ENCODE assay signal across 8 mouse cellular contexts in the genomic region with DNA sequence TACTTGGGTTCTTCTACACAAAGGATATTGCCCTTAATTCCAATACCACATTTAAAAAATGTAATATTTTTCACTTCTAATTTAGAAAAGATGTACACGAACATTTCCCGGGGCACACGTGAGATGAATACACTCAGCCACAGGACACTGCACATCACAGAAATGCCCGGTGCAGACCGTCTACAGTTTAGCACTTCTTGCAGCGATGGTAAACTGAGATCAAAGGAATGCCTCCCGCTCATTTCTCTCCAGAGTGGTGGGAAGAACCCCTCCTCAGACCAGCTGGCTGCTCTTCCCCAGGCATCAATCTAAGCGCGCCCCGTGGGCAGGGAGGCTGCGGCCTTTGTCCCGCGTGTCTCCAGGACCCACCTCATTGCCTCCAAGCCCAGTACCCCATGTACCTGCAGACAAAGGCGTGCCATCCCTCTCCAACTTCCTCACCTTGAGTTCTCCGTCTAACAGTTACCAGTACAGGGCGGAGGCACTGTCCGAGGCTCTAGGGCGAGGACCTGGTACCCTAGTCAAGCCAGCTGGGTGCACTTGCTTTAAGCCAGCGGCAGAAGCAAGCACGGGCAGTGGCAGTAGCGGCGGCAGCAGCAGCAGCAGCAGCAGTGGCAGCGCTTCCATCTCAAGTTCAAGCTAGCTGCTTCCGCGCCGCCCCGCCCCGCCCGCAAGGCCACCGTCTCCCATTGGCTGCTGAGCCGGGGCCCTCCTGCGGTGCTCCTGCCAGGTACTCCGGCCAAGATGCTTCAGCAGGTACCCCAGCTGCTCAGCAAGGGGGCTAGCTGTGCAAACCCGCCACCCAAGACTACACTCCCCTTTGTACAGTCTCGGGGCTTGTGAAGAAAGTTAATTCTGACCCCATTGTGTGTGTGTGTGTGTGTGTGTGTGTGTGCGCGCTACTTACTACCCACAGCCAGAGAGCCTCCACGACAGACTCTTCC.
DNase-seq lines count a peak whose midpoint lies in the region; ATAC-seq and TF ChIP-seq lines count a peak whose summit lies in the region.

No protein-coding gene starts in this region.

- WGBS in embryonic facial prominence, embryonic 11.5 days: 6% methylated on average over 38 of the region's 38 CpGs
- 5% methylated on average over 38 of the region's 38 CpGs for WGBS in heart, embryonic 13.5 days
- 9% methylated on average over 35 of the region's 38 CpGs for WGBS in lung, postnatal 0 days

- H3K27ac ChIP-seq in embryonic facial prominence, embryonic 11.5 days (replicated peaks; ENCODE audit: low read depth, low read length): no peak overlapping the region
- H3K27ac ChIP-seq in heart, embryonic 13.5 days (replicated peaks): peak overlapping the region; percentile 66
- H3K27ac ChIP-seq in lung, postnatal 0 days (ENCODE audit: low read length): no peak overlapping the region

- no peak for TF ChIP-seq CTCF in lung, postnatal 0 days (IDR thresholded peaks at IDR 0.05)

- no peaks in the 10 kb centered on the region for H3K36me3 ChIP-seq in embryonic facial prominence, embryonic 11.5 days (replicated peaks; ENCODE audit: control insufficient read depth, insufficient read depth, low read depth, low read length)
- H3K36me3 ChIP-seq in heart, embryonic 13.5 days: no peaks in the 10 kb centered on the region
- H3K36me3 ChIP-seq in lung, postnatal 0 days (ENCODE audit: insufficient read depth, low read length): no peaks in the 10 kb centered on the region

- H3K27me3 ChIP-seq in embryonic facial prominence, embryonic 11.5 days (ENCODE audit: control insufficient read depth, insufficient read depth, low read length): no peaks in the 10 kb centered on the region
- H3K27me3 ChIP-seq in heart, embryonic 13.5 days (replicated peaks): 0 out of 2 replicates have a peak, but pooled peaks cover 4% of the 10 kb centered on the region
- no peaks in the 10 kb centered on the region for H3K27me3 ChIP-seq in lung, postnatal 0 days (replicated peaks; ENCODE audit: insufficient read depth, low read length)

- peak; percentile 74 for ATAC-seq in embryonic facial prominence, embryonic 11.5 days (replicated peaks; ENCODE audit: insufficient number of reproducible peaks, low FRiP score, low TSS enrichment, low read depth)
- ATAC-seq in heart, embryonic 13.5 days (ENCODE audit: extremely low read depth, insufficient number of reproducible peaks, low FRiP score, low TSS enrichment): peak; percentile 60; the same call in 1 of the 2 replicates
- peak; percentile 86 for ATAC-seq in lung, postnatal 0 days

- H3K9ac ChIP-seq in embryonic facial prominence, embryonic 11.5 days (replicated peaks; ENCODE audit: low read length): peak overlapping the region; percentile 70
- peak overlapping the region; percentile 80 for H3K9ac ChIP-seq in heart, embryonic 13.5 days
- H3K9ac ChIP-seq in lung, postnatal 0 days (replicated peaks; ENCODE audit: low read depth): peak overlapping the region; percentile 8; the same call in 1 of the 2 replicates

- no peaks in the 10 kb centered on the region for H3K4me1 ChIP-seq in embryonic facial prominence, embryonic 11.5 days (ENCODE audit: control insufficient read depth, insufficient read depth, low read length)
- peaks cover 21% of the 10 kb centered on the region for H3K4me1 ChIP-seq in heart, embryonic 13.5 days
- peaks cover 15% of the 10 kb centered on the region for H3K4me1 ChIP-seq in lung, postnatal 0 days (ENCODE audit: insufficient read depth, low read depth, low read length)

- H3K4me3 ChIP-seq in embryonic facial prominence, embryonic 11.5 days (ENCODE audit: low read depth, low read length): peak overlapping the region; percentile 40
- peak overlapping the region; percentile 59 for H3K4me3 ChIP-seq in heart, embryonic 13.5 days
- peak overlapping the region; percentile 19 for H3K4me3 ChIP-seq in lung, postnatal 0 days (ENCODE audit: low read depth, low read length)

- peak overlapping the region; percentile 88 for H3K4me2 ChIP-seq in embryonic facial prominence, embryonic 11.5 days (ENCODE audit: low read depth, low read length)
- H3K4me2 ChIP-seq in heart, embryonic 13.5 days: peak overlapping the region; percentile 80
- H3K4me2 ChIP-seq in lung, postnatal 0 days (replicated peaks; ENCODE audit: low read depth, low read length): peak overlapping the region; percentile 54

- TF ChIP-seq EP300 in lung, postnatal 0 days (IDR thresholded peaks at IDR 0.05): no peak

- peak; percentile 22 to 32 for DNase-seq in B cell, adult 2 months
- DNase-seq in adrenal gland, adult 8-10 months: peak; percentile 25
- DNase-seq in embryonic facial prominence, embryonic 11.5 days (ENCODE audit: low spot score): peak; percentile 70
- peak; percentile 56 for DNase-seq in kidney, adult 9 months
- DNase-seq in lung, postnatal 0 days (ENCODE audit: low spot score): peak; percentile 50
- peak; percentile 73 for DNase-seq in retina, embryonic 14.5 days (ENCODE audit: low spot score)
- DNase-seq in left cerebral cortex, adult 11 months (ENCODE audit: low spot score): no peak

- H3K9me3 ChIP-seq in embryonic facial prominence, embryonic 11.5 days (replicated peaks; ENCODE audit: control insufficient read depth, low read length): no peaks in the 10 kb centered on the region
- H3K9me3 ChIP-seq in heart, embryonic 13.5 days: no peaks in the 10 kb centered on the region
- H3K9me3 ChIP-seq in lung, postnatal 0 days (ENCODE audit: low read length): no peaks in the 10 kb centered on the region

Comparison
In these comparisons a context has a peak if more than half of its experiments do, and no peak if none do; other contexts are left out.
1. H3K9ac ChIP-seq: peak in every context shown above with its lines; median percentile 80 in heart, embryonic 13.5 days; 70 in embryonic facial prominence, embryonic 11.5 days; 8 in lung, postnatal 0 days.